Mouse (Mus musculus): ENCODE results near the gene Wars.

Gene Wars

GRCm38 (mm10) chr12:108909846-108910433 lies 16.0 kb upstream of the Wars start:
- DNase-seq (ENCODE audit: low spot score in 2 of 2), result no peak

- no peak for DNase-seq (ENCODE audit: low spot score in 2 of 2)
Observed at GRCm38 (mm10) chr12:108906398-108906797, 12.4 kb upstream of the Wars start.

GRCm38 (mm10) chr12:108905620-108906302 lies 11.8 kb upstream of the Wars start:
- DNase-seq (ENCODE audit: low spot score in 2 of 2), result no peak

GRCm38 (mm10) chr12:108904276-108904653 lies 10.3 kb upstream of the Wars start:
- DNase-seq (ENCODE audit: low spot score in 2 of 2), result no peak

GRCm38 (mm10) chr12:108903600-108904275 lies 9.8 kb upstream of the Wars start:
- peak; percentile 45 to 70 for DNase-seq (ENCODE audit: low spot score in 2 of 2)

- DNase-seq (ENCODE audit: low spot score in 2 of 2), result peak; percentile 54 to 55
Observed at GRCm38 (mm10) chr12:108902940-108903339, 9.0 kb upstream of the Wars start.

GRCm38 (mm10) chr12:108901346-108901745 lies 7.4 kb upstream of the Wars start:
- DNase-seq (ENCODE audit: low spot score in 2 of 2), result no peak

GRCm38 (mm10) chr12:108896006-108896405 lies 2.0 kb upstream of the Wars start:
- no peak for DNase-seq (ENCODE audit: low spot score in 2 of 2)

GRCm38 (mm10) chr12:108894432-108894816 lies 450 bp upstream of the Wars start:
- DNase-seq (ENCODE audit: low spot score in 2 of 2), result no peak

GRCm38 (mm10) chr12:108892989-108893714 lies 822 bp downstream of the Wars start, which contains the start of gene Wdr25:
Wdr25 (plus strand) TSS chr12:108893631.
- no peak for DNase-seq (ENCODE audit: low spot score in 2 of 2)

GRCm38 (mm10) chr12:108888632-108889031 lies 5.3 kb downstream of the Wars start:
- DNase-seq (ENCODE audit: low spot score in 2 of 2), result no peak

- no peak for DNase-seq (ENCODE audit: low spot score in 2 of 2)
Observed at GRCm38 (mm10) chr12:108887077-108887476, 6.9 kb downstream of the Wars start.

GRCm38 (mm10) chr12:108885906-108886305 lies 8.1 kb downstream of the Wars start:
- DNase-seq (ENCODE audit: low spot score in 2 of 2), result no peak

- DNase-seq (ENCODE audit: low spot score in 2 of 2), result no peak
Observed at GRCm38 (mm10) chr12:108882776-108883175, 11.2 kb downstream of the Wars start.

- no peak for DNase-seq (ENCODE audit: low spot score in 2 of 2)
Observed at GRCm38 (mm10) chr12:108881192-108881591, 12.8 kb downstream of the Wars start.

GRCm38 (mm10) chr12:108880606-108881005 lies 13.4 kb downstream of the Wars start:
- no peak for DNase-seq (ENCODE audit: low spot score in 2 of 2)

- no peak for DNase-seq (ENCODE audit: low spot score in 2 of 2)
Observed at GRCm38 (mm10) chr12:108879138-108879537, 14.8 kb downstream of the Wars start.

- no peak for DNase-seq (ENCODE audit: low spot score in 2 of 2)
Observed at GRCm38 (mm10) chr12:108873122-108873521, 20.9 kb downstream of the Wars start.

GRCm38 (mm10) chr12:108869575-108869974 lies 24.4 kb downstream of the Wars start:
- no peak for DNase-seq (ENCODE audit: low spot score in 2 of 2)

GRCm38 (mm10) chr12:108865007-108865494 lies 28.9 kb downstream of the Wars start:
- DNase-seq (ENCODE audit: low spot score in 2 of 2), result no peak

- no peak for DNase-seq (ENCODE audit: low spot score in 2 of 2)
Observed at GRCm38 (mm10) chr12:108858486-108858885, 35.5 kb downstream of the Wars start.

- DNase-seq (ENCODE audit: low spot score in 2 of 2), result no peak
Observed at GRCm38 (mm10) chr12:108857589-108858184, 36.3 kb downstream of the Wars start.

Data from frontal cortex, postnatal 10 days (tissue).